Mouse (Mus musculus): ENCODE results near the gene Tmppe. TPM values are rescaled to one million over a fixed set of nuclear protein-coding genes. Genes with fewer than 3 reads are reported as not detected.

Gene Tmppe
- polyA plus RNA-seq, 1 experiment from 2014 or later, result 4.4 TPM

GRCm38 (mm10) chr9:114418187-114418586, 17.3 kb downstream of the Tmppe start:
- H3K27me3 ChIP-seq (ENCODE audit: control insufficient read depth, insufficient read depth, low read length), result no peaks in the 10 kb centered on the region
- ATAC-seq (ENCODE audit: insufficient number of reproducible peaks, insufficient read depth, low FRiP score, low read depth), result no peak
- H3K4me1 ChIP-seq (ENCODE audit: control insufficient read depth, insufficient read depth, low read length), result no peaks in the 10 kb centered on the region
- no peaks in the 10 kb centered on the region for H3K36me3 ChIP-seq (ENCODE audit: control insufficient read depth, insufficient read depth, low read length)
- no peak overlapping the region for H3K9ac ChIP-seq (replicated peaks; ENCODE audit: low read depth, low read length)
- no peak overlapping the region for H3K27ac ChIP-seq (ENCODE audit: low read length)
- no peak overlapping the region for H3K4me3 ChIP-seq (ENCODE audit: low read depth, low read length)
- no peak overlapping the region for H3K4me2 ChIP-seq (replicated peaks; ENCODE audit: low read depth, low read length)
- H3K9me3 ChIP-seq (ENCODE audit: control insufficient read depth, low read depth, low read length), result no peaks in the 10 kb centered on the region
- WGBS, result 86% methylated on average over 7 of the region's 7 CpGs

GRCm38 (mm10) chr9:114420443-114420842, 19.5 kb downstream of the Tmppe start:
- Histone ChIP-seq H3K27ac (ENCODE audit: low read length) (no peak overlapping the region), H3K36me3 (ENCODE audit: control insufficient read depth, insufficient read depth, low read length) (peaks cover 5% of the 10 kb centered on the region), H3K9ac (replicated peaks; ENCODE audit: low read depth, low read length) (no peak overlapping the region), H3K27me3 (ENCODE audit: control insufficient read depth, insufficient read depth, low read length) (no peaks in the 10 kb centered on the region), H3K4me3 (ENCODE audit: low read depth, low read length) (no peak overlapping the region), H3K4me2 (replicated peaks; ENCODE audit: low read depth, low read length) (no peak overlapping the region), H3K9me3 (ENCODE audit: control insufficient read depth, low read depth, low read length) (peaks cover under 1% of the 10 kb centered on the region; the same call in 1 of the 2 replicates), H3K4me1 (ENCODE audit: control insufficient read depth, insufficient read depth, low read length) (no peaks in the 10 kb centered on the region)
- 75% methylated on average over 8 of the region's 8 CpGs for WGBS
- ATAC-seq (ENCODE audit: insufficient number of reproducible peaks, insufficient read depth, low FRiP score, low read depth), result no peak

GRCm38 (mm10) chr9:114421045-114421444, 20.1 kb downstream of the Tmppe start:
- no peak overlapping the region for H3K4me3 ChIP-seq (ENCODE audit: low read depth, low read length)
- WGBS, result 70% methylated on average over 3 of the region's 3 CpGs
- H3K4me1 ChIP-seq (ENCODE audit: control insufficient read depth, insufficient read depth, low read length), result no peaks in the 10 kb centered on the region
- peaks cover 7% of the 10 kb centered on the region for H3K36me3 ChIP-seq (ENCODE audit: control insufficient read depth, insufficient read depth, low read length)
- H3K9ac ChIP-seq (replicated peaks; ENCODE audit: low read depth, low read length), result no peak overlapping the region
- H3K27me3 ChIP-seq (ENCODE audit: control insufficient read depth, insufficient read depth, low read length), result no peaks in the 10 kb centered on the region
- H3K4me2 ChIP-seq (replicated peaks; ENCODE audit: low read depth, low read length), result no peak overlapping the region
- H3K27ac ChIP-seq (ENCODE audit: low read length), result no peak overlapping the region
- H3K9me3 ChIP-seq (ENCODE audit: control insufficient read depth, low read depth, low read length), result peaks cover 5% of the 10 kb centered on the region; the same call in 1 of the 2 replicates
- no peak for ATAC-seq (ENCODE audit: insufficient number of reproducible peaks, insufficient read depth, low FRiP score, low read depth)

- H3K9me3 ChIP-seq (ENCODE audit: control insufficient read depth, low read depth, low read length), result peaks cover 5% of the 10 kb centered on the region; the same call in 1 of the 2 replicates
- no peak overlapping the region for H3K27ac ChIP-seq (ENCODE audit: low read length)
- H3K27me3 ChIP-seq (ENCODE audit: control insufficient read depth, insufficient read depth, low read length), result no peaks in the 10 kb centered on the region
- 91% methylated on average over 7 of the region's 7 CpGs for WGBS
- ATAC-seq (ENCODE audit: insufficient number of reproducible peaks, insufficient read depth, low FRiP score, low read depth), result no peak
- no peak overlapping the region for H3K4me3 ChIP-seq (ENCODE audit: low read depth, low read length)
- no peak overlapping the region for H3K9ac ChIP-seq (replicated peaks; ENCODE audit: low read depth, low read length)
- peaks cover 7% of the 10 kb centered on the region for H3K36me3 ChIP-seq (ENCODE audit: control insufficient read depth, insufficient read depth, low read length)
- H3K4me2 ChIP-seq (replicated peaks; ENCODE audit: low read depth, low read length), result no peak overlapping the region
- H3K4me1 ChIP-seq (ENCODE audit: control insufficient read depth, insufficient read depth, low read length), result no peaks in the 10 kb centered on the region
These were observed 20.9 kb downstream of the Tmppe start for GRCm38 (mm10) chr9:114421797-114422196.

- H3K27ac ChIP-seq (ENCODE audit: low read length), result no peak overlapping the region
- 96% methylated on average over 5 of the region's 5 CpGs for WGBS
- ATAC-seq (ENCODE audit: insufficient number of reproducible peaks, insufficient read depth, low FRiP score, low read depth), result no peak
These were observed 24.7 kb downstream of the Tmppe start for GRCm38 (mm10) chr9:114425576-114425975.

GRCm38 (mm10) chr9:114426201-114426600, 25.3 kb downstream of the Tmppe start:
- H3K27me3 ChIP-seq (ENCODE audit: control insufficient read depth, insufficient read depth, low read length), result no peaks in the 10 kb centered on the region
- H3K9ac ChIP-seq (replicated peaks; ENCODE audit: low read depth, low read length), result no peak overlapping the region
- ATAC-seq (ENCODE audit: insufficient number of reproducible peaks, insufficient read depth, low FRiP score, low read depth), result no peak
- H3K4me2 ChIP-seq (replicated peaks; ENCODE audit: low read depth, low read length), result no peak overlapping the region
- peaks cover 7% of the 10 kb centered on the region for H3K36me3 ChIP-seq (ENCODE audit: control insufficient read depth, insufficient read depth, low read length)
- WGBS, result 67% methylated on average over 5 of the region's 5 CpGs
- peaks cover 5% of the 10 kb centered on the region; the same call in 1 of the 2 replicates for H3K9me3 ChIP-seq (ENCODE audit: control insufficient read depth, low read depth, low read length)
- H3K4me1 ChIP-seq (ENCODE audit: control insufficient read depth, insufficient read depth, low read length), result no peaks in the 10 kb centered on the region
- H3K4me3 ChIP-seq (ENCODE audit: low read depth, low read length), result no peak overlapping the region
- no peak overlapping the region for H3K27ac ChIP-seq (ENCODE audit: low read length)

More at GRCm38 (mm10) chr9:114425576-114425975, 24.7 kb downstream of the Tmppe start:
- Histone ChIP-seq H3K4me2 (replicated peaks; ENCODE audit: low read depth, low read length) (no peak overlapping the region), H3K27me3 (ENCODE audit: control insufficient read depth, insufficient read depth, low read length) (no peaks in the 10 kb centered on the region), H3K9ac (replicated peaks; ENCODE audit: low read depth, low read length) (no peak overlapping the region), H3K9me3 (ENCODE audit: control insufficient read depth, low read depth, low read length) (peaks cover 5% of the 10 kb centered on the region; the same call in 1 of the 2 replicates), H3K4me1 (ENCODE audit: control insufficient read depth, insufficient read depth, low read length) (no peaks in the 10 kb centered on the region), H3K36me3 (ENCODE audit: control insufficient read depth, insufficient read depth, low read length) (peaks cover 7% of the 10 kb centered on the region), H3K4me3 (ENCODE audit: low read depth, low read length) (no peak overlapping the region)

- no peaks in the 10 kb centered on the region for H3K27me3 ChIP-seq (ENCODE audit: control insufficient read depth, insufficient read depth, low read length)
- no peak for ATAC-seq (ENCODE audit: insufficient number of reproducible peaks, insufficient read depth, low FRiP score, low read depth)
- no peaks in the 10 kb centered on the region for H3K4me1 ChIP-seq (ENCODE audit: control insufficient read depth, insufficient read depth, low read length)
- no peak overlapping the region for H3K4me3 ChIP-seq (ENCODE audit: low read depth, low read length)
- H3K4me2 ChIP-seq (replicated peaks; ENCODE audit: low read depth, low read length), result no peak overlapping the region
- H3K27ac ChIP-seq (ENCODE audit: low read length), result no peak overlapping the region
- peaks cover 5% of the 10 kb centered on the region; the same call in 1 of the 2 replicates for H3K9me3 ChIP-seq (ENCODE audit: control insufficient read depth, low read depth, low read length)
- WGBS, result 92% methylated on average over 8 of the region's 8 CpGs
- peaks cover 7% of the 10 kb centered on the region for H3K36me3 ChIP-seq (ENCODE audit: control insufficient read depth, insufficient read depth, low read length)
- no peak overlapping the region for H3K9ac ChIP-seq (replicated peaks; ENCODE audit: low read depth, low read length)
These were observed 26.5 kb downstream of the Tmppe start for GRCm38 (mm10) chr9:114427425-114427824.

- ATAC-seq (ENCODE audit: insufficient number of reproducible peaks, insufficient read depth, low FRiP score, low read depth), result no peak
- 82% methylated on average over 12 of the region's 12 CpGs for WGBS
- H3K4me2 ChIP-seq (replicated peaks; ENCODE audit: low read depth, low read length), result no peak overlapping the region
- no peak overlapping the region for H3K27ac ChIP-seq (ENCODE audit: low read length)
- H3K4me3 ChIP-seq (ENCODE audit: low read depth, low read length), result no peak overlapping the region
- peaks cover 5% of the 10 kb centered on the region; the same call in 1 of the 2 replicates for H3K9me3 ChIP-seq (ENCODE audit: control insufficient read depth, low read depth, low read length)
- peaks cover 7% of the 10 kb centered on the region for H3K36me3 ChIP-seq (ENCODE audit: control insufficient read depth, insufficient read depth, low read length)
- no peaks in the 10 kb centered on the region for H3K4me1 ChIP-seq (ENCODE audit: control insufficient read depth, insufficient read depth, low read length)
- no peaks in the 10 kb centered on the region for H3K27me3 ChIP-seq (ENCODE audit: control insufficient read depth, insufficient read depth, low read length)
- no peak overlapping the region for H3K9ac ChIP-seq (replicated peaks; ENCODE audit: low read depth, low read length)
These were observed 27.4 kb downstream of the Tmppe start for GRCm38 (mm10) chr9:114428103-114428834.
